Mouse (Mus musculus): ENCODE data around the gene Slc44a4.
"Not testable (repeated sequence)": the region's sequence is repeated elsewhere in the genome, so short reads cannot be mapped to it uniquely, and the experiment has no call there.

Slc44a4 gene

DNA sequence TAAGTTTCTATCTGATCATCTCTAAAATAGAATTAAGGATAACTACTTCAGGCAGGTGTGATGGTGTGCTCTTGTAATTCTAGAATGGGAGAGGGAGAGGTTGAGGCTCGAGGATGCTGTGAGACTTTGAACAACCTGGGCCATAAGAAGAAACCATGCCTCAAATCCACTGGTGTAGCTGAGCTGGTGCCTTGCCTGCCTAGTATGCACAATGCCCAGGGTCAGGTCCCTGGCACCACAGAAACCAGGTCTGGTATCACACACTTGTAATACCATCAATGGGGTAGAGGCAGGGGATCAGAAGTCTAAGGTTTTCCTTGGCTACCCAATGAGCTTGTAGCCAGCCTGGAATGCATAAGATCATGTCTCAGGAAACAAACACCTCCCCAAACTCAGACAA, 48.6 kb downstream of the Slc44a4 start:
- TF ChIP-seq GATA4 (IDR thresholded peaks at IDR 0.05; ENCODE audit: insufficient replicate concordance, low read length): no peak

DNA sequence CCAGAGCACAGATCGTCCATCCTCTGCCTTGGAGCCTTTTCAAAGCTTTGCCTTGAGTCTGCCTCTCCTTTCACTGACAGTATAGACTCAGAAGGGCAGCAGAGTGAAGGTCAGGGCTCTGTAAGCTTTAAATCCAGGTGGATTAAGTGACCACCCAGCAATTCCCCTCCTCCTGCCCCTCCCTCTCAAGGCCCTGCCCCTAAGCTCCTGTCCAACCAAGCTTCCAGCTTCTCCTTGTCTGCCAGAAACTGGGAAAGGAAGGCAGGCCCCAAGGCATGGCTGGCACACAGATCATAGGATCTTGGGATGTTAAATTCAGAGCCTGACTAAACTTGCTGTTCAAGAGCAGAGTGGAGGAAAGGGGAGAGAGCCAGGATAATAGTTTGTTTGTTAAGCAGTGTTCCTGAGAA, 50.4 kb downstream of the Slc44a4 start:
- no peak for TF ChIP-seq GATA4 (IDR thresholded peaks at IDR 0.05; ENCODE audit: insufficient replicate concordance, low read length)

DNA sequence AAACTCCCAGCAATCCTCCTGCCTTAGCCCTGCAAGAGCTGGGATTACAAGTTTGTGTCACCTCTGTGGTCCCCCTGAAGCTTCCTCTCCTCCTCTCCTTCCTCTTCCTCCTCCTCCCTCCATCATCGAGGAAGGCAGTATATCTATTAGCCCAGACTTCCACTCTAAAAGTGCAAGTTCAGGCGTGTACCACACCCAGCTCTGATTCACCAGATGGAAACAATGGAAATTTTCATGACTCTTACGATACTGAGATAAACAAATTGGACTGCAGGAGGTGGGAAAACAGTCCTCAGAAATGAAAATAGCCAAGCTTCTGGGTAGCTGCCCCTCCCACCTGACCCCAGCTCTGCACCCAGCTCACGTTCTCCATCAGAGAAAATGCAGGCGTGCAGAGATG, 51.4 kb downstream of the Slc44a4 start:
- TF ChIP-seq GATA4 (IDR thresholded peaks at IDR 0.05; ENCODE audit: insufficient replicate concordance, low read length): peak; percentile 38; the same call in 1 of the 2 replicates

DNA sequence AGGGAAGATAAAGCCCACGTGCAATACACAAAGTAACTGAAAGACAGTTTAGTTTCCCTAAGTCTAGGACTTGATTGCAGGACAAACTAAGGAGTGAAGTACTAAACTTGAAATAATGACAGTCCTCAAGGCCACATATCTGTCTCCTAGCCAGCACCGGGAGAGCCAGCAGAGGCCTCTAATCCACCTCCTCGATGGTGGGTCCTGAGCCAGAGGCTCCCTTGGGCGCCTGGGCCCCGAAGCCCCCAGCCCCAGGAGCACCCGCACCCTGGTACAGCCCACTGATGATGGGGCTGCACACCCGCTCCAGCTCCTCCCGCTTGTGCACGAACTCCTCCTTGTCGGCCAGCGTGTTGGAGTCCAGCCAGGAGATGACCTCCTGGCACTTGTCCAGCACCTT, 55.6 kb downstream of the Slc44a4 start, which contains the start of gene Gm20481:
Gm20481 (plus strand) TSS at position 91 of the 400 bp plus-strand sequence.
- not testable (repeated sequence) for TF ChIP-seq GATA4 (IDR thresholded peaks at IDR 0.05; ENCODE audit: insufficient replicate concordance, low read length)

DNA sequence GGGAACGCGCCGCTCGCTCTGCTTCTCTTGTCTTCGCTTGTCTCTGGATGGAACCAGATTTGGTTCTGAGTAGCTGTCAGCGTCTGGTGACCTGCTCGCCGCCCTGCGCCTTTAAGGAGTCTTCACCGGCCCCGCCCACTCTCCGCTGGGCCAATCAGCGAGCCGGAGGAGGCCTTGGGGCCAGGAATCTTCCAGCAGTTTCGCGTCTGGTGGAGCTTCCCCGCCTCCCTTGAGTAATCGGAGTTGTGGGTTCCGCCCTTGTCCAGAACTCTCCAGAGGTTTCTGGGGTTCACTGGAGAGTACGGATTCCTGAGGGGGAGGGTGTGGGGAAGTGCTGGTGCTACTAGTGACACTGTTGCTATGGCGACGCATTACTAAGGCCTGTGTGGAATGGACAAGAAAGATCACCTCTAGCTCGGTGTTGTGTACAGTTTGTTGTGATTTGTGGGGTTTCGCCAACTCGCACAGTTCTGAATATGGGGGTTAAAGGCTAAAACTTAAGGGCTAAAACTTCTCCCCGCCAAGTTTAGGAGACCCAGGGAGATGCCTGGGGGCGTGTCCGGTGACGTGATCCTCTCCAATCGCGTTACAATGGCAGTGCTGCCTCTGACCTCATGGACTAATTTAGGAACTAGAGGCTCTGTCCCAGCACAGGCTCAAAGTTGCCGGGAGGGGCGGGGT, 57.9 kb downstream of the Slc44a4 start, which contains the start of the genes Hspa1a and Hspa1l:
Hspa1a (minus strand) TSS at position 88 of the 681 bp plus-strand sequence.
Hspa1l (plus strand) TSS at position 635 of the 681 bp plus-strand sequence.
- TF ChIP-seq GATA4 (IDR thresholded peaks at IDR 0.05; ENCODE audit: insufficient replicate concordance, low read length): not testable (repeated sequence)

DNA sequence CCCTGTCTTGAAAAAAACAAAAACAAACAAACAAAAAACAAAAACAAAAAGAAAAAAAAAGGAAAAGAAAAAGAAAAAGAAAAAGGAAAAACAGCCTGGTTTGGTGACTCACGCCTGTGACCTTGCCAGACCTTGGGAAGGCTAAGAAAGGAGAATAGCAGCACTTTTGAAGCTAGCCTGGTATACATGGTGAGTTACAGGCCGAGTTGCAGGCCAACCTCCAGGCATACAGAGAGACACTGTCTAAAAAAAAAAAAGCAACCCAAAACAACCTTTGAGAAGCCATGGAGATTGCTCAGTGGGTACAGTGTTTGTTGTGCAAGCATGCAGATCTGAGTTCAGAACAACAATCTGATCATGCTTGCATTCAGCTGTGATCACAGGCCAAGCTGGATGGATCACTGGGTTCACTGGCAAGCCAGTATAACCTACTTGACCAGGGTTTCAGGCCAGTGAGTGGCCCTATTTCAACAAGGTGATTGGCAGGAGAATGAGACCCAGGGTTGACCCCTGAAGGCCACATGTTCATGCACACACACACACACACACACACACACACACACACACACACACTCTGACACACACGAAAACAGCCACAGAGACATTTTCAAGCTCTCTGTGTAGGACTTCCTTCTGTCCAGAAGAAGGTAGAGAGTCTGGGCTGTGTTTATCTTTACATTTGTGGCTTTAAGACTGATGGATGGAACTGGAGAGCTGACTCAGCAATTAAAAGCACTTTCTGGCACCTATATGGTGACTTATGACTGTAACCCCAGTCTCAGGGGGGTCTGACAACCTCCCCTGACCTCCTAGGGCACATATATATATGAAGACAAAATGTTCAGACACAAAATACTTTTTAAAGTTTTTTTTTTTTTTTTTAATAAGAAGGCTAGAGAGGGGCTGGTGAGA, 61.6 kb downstream of the Slc44a4 start:
- TF ChIP-seq GATA4 (IDR thresholded peaks at IDR 0.05; ENCODE audit: insufficient replicate concordance, low read length): no peak

DNA sequence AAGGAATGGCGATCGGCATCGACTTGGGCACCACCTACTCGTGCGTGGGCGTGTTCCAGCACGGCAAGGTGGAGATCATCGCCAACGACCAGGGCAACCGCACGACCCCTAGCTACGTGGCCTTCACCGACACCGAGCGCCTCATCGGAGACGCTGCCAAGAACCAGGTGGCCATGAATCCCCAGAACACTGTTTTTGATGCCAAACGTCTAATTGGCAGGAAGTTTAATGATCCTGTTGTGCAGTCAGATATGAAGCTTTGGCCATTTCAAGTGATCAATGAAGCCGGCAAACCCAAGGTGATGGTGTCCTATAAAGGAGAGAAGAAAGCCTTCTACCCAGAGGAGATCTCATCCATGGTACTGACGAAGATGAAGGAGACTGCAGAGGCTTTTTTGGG, 62.7 kb downstream of the Slc44a4 start:
- TF ChIP-seq GATA4 (IDR thresholded peaks at IDR 0.05; ENCODE audit: insufficient replicate concordance, low read length): no peak

DNA sequence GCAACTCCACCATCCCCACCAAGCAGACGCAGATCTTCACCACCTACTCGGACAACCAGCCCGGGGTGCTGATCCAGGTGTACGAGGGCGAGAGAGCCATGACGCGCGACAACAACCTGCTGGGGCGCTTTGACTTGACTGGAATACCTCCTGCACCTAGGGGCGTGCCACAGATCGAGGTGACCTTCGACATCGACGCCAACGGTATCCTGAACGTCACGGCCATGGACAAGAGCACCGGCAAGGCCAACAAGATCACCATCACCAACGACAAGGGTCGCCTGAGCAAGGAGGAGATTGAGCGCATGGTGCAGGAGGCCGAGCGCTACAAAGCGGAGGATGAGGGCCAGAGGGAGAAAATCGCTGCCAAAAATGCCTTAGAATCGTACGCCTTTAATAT, 64.0 kb downstream of the Slc44a4 start:
- no peak for TF ChIP-seq GATA4 (IDR thresholded peaks at IDR 0.05; ENCODE audit: insufficient replicate concordance, low read length)

DNA sequence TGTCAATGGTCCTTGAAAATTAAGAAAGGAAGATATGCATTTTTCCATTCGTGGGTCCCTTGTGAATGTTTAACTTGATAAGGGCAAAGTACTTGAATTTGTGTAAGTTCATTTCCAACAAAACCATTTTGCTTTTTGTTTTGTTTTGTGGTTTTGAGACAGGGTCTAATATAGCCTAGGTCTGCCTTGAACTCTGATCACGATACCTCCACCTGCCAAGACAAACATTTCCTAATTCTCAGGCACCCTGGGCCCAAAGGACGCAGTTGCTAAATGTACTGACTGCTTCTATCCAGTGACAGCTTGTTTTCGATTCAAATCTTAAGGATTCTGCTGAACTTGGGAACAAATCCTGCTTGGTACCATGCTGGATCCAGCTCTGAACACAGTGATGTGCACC, 65.4 kb downstream of the Slc44a4 start:
- TF ChIP-seq GATA4 (IDR thresholded peaks at IDR 0.05; ENCODE audit: insufficient replicate concordance, low read length): no peak
